Mouse (Mus musculus) left cerebral cortex, adult 2 months (tissue): ENCODE data around the gene Six1. TPM values are rescaled to one million over a fixed set of nuclear protein-coding genes. Genes with fewer than 3 reads are reported as not detected.

Experiments
- DNase-seq, 2 experiments: peaks; one replicate each; pipeline ENCODE4 v3.0.0; 2021 to 2022; ENCODE audit warnings: low spot score in 2 of 2, mixed read lengths in 1 of 2; ENCODE audit errors: extremely low spot score in 1 of 2
- H3K27ac ChIP-seq: fragments of 200-600 bp; 2 replicates; pipeline ENCODE4 v1.8.1; 2022
- H3K4me3 ChIP-seq: fragments of 200-600 bp; 2 replicates; pipeline ENCODE4 v1.8.1; 2022
- CTCF ChIP-seq: fragments of 200-600 bp; IDR thresholded peaks from 2 replicates; pipeline ENCODE4 v1.8.1; 2022; ENCODE audit warnings: antibody characterized with exemption, mild to moderate bottlenecking, moderate library complexity
- intact Hi-C: fragments of 180-260 bp; cut with DNase I; formaldehyde crosslinking; loops from one replicate; pipeline ENCODE4 v1.15.1; 2025
- total RNA-seq, 2 experiments: library from RNA; stranded (reverse); gene quantifications; 2 replicates each; pipeline ENCODE4 v1.2.3; 2021

The Six1 gene
- total RNA-seq, 2 experiments from 2014 or later: 0.14 TPM; not detected in 1

DNA sequence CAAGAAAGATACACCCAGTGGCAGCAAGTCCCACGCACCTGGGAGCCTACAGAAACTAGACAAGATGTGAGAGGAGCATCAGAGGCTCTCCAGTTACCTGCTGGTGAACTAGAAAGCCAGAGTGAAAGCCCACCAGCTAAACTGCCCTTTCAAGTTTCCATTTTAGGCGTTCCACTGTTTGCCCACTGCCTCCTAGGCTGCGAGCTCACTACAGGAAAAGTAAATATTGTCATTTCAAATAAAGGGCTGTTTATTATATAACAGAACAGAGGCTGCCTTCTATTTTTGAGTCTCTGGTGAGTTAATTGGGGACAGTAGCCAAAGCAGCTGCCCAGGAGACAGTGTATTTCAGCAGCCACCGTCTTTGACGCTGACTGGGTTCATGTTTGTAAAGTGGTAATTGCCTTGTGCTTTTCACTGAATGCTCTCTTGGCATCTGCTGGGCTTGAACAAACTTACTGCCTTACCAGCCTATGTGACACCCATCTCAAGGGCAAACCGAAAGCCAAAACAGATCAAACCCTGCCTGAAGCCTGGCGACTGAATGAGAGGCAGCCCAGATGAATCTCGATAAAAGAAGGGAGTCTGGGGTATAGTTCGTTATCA, 7.2 kb upstream of the Six1 start:
- Histone ChIP-seq H3K27ac (no peak overlapping the region), H3K4me3 (no peak overlapping the region)
- no peak for TF ChIP-seq CTCF
- intact Hi-C loops: no loop called here
- DNase-seq: no peak

DNA sequence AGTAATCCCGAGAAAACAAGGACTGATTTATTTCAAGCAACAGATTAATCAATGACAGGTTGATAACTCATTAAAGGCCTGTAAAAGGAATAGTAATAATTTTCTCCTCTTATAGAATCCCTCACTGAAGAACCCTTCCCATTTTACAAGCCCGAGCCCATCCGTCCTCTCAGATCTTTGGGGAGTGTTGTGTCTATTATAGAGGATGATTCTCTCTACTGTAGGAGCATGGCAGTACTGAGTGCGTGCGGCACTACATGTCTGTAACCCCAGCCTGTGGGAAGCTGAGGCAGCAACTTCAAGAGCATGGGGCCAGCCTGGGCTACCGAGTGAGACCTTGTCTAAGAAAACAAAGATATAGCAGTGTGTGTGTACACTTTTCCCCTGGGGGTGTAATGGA, 3.8 kb upstream of the Six1 start:
- no peak overlapping the region for H3K27ac ChIP-seq
- intact Hi-C loops: no loop called here
- TF ChIP-seq CTCF: no peak

DNA sequence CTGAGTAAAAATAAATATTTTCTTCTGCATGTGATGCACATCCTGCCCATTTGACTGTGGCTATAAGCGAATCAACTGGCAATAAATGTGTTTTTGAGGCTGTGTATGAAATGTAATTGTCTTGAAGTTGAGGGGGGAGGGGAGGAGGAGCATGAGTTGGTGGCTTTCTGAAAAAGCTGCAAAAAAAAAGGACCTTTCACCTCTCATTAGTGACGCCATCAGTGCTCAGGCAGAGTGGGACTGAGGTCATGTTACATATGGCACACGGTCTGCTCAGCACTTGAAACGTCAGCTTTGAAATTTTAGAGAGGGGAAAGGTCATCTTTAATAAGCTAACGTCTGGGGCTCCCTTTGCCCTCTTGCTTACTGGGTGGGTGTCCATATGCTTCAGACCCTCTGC, 1.8 kb upstream of the Six1 start:
- H3K4me3 ChIP-seq: no peak overlapping the region
- no peak for DNase-seq
- intact Hi-C loops: no loop called here
- no peak overlapping the region for H3K27ac ChIP-seq
- no peak for TF ChIP-seq CTCF

More for the DNA sequence above, 3.8 kb upstream of the Six1 start:
- H3K4me3 ChIP-seq: no peak overlapping the region
- DNase-seq: no peak

DNA sequence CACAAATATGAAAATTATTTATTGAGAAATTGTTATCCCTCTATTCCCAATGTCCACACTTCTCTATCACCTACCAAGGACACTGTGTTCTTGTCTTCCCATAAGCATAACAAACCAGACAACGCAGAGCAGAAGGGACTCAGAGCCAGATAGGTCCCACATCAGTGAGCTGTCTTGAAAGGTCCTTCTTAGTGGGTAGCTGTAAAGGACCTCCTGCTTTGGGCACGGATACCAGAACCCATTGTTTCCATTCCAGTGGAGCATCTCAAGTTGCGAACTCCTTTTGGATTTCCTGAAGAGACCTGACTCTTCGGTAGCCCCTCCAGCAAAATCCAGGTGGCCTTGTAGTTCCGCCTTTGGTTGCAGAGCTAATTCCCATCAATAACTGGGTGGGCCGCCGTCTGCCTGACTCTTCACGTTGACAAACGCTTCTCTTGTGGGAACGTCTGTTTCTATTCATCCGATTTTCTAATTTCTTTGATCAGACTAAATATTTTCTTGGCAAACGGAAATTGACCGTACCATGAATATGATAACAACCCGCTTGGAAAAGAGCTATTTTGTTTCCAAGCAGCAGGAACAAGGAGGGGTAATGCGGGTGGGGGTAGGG, 994 bp upstream of the Six1 start:
- intact Hi-C loops: no loop called here
- no peak for DNase-seq
- no peak for TF ChIP-seq CTCF
- H3K4me3 ChIP-seq: no peak overlapping the region
- H3K27ac ChIP-seq: no peak overlapping the region

DNA sequence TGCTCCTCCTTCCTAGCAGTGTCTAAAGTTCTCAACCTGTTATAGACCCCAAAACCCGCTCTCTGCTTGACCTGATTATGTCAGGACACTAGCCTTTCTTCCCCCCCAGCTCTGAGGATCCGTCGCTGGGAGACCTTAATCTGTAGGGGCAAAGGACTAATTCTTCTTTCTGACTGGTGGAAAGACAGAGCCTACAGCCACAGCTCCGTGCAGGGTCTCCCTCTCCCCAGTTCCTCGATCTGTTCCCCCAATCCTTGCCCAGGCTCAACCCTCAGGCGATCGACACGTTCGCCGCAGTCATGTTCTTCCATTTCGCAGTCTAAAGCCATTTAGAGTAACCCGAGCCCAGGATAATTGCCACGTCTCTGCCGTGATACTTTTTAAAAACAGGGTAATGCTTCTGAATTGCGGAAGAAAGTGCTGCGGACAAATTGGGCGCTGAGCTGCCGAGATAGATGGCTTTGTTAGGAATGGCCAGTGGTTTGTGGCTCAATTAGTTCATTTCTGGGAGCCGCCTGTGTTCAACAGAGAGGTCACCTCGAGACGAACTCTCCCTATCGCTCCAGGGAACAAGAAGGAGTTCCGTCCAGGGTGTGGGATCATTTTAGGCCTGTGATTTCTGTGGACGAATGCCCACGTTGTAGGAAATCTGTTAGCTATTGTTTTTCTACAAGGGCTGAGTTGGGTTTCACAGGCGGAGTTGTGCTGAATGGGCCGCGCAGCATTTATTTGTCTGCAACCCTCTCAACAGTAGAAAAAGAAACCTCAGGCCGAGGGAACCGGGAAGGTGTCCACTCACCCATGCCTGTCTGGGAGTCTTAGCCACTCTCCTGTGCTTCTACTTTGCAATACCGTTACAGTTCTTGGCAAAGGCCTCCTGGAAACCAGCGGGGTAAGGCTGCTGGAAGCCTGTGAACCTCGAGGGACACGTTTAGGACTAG, 766 bp downstream of the Six1 start:
- Histone ChIP-seq H3K27ac (no peak overlapping the region), H3K4me3 (no peak overlapping the region)
- no peak for DNase-seq
- intact Hi-C loops: no loop called here
- no peak for TF ChIP-seq CTCF

DNA sequence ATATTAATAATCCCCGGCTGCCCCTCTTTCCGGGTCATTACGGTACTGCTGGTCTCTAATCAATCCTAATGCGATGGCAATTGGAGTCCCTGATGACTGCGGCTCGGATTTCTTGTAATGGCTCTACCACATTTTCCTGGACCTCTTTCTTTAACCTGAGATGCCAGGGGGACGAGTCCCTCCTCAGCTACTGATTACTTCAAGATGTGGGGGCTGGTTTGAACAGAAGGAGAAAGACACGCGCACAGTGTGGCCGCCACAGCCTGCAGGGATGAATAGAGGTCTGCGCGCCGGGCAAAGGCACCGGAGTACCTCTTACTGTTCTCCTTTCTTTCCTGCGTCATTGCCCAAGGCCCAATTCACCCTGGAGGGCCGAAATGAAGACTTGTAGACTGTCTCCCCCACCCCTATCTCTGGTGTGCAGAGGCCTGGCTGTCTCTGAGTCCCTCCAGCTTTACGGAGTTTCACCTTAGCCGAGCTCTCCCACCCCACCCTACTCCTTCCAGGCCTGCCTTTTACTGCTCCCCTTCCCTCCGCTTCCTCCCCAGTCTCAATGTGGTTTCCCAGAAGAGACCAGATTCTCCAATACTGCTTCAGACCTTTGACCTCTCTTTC, 1.5 kb downstream of the Six1 start:
- Histone ChIP-seq H3K27ac (no peak overlapping the region), H3K4me3 (no peak overlapping the region)
- DNase-seq: no peak
- no peak for TF ChIP-seq CTCF
- intact Hi-C loops: no loop called here

DNA sequence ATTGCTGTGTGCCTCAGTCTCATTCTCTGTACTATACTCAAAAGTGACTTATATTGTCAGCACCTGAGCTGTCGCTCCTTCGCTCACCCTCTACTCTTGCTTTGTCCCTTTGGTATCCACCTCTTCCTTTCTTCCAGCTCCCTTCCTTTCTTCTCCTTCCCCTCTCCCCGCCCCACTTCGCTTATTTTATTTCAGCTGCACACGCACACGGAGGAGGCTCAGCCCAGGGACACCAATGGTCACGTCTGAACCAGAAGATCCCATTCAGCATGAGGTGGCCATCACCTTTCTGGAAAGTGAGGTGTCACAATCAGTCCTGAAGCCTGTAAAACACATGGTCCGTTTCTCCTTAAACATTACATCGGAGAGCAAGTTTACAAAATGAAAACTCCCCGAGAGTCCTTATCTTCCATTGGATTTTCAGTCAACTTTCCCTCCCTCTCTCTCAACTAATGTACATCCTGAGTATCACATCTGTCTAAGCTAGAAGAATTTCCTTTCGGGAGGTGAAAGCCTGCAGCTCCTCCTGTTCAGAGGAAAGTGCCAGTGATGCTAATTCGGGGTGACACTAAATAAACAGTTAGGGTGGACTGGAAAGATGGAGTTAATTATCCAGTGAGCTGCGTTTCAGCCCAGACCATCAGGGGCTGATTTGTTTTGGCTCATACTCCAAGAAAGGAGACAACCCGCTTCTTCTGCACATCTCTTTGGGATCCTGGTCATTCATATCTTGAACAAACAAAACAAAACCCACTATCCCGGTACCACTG, 2.7 kb downstream of the Six1 start:
- H3K4me3 ChIP-seq: no peak overlapping the region
- intact Hi-C loops: loop anchor here (2.0 kb wide), 1 partner anchor 236 kb away; the partner anchor contains the start of genes Slc38a6 and Trmt5

DNA sequence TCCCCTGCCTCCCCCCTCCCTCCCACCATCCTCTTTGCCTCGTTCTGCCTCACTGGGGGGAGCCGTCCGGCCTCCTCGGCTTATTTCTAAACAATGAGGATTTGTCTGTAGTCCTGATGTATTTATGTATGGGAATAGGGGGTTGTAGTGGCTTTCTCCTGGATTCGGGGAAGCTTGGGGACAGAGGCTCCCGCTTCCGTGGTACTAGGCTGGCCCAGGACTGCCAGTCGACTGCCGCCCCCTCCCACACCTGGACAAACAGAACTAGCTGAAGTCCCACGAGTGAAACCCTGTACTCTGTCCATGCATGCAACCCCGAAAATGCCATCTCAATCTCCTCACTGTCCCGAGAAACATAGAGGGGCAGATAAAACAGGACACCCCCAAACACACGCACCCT, 3.4 kb downstream of the Six1 start:
- intact Hi-C loops: loop anchor here (2.0 kb wide), 1 partner anchor 236 kb away; the partner anchor contains the start of genes Slc38a6 and Trmt5
- no peak for TF ChIP-seq CTCF
- no peak overlapping the region for H3K27ac ChIP-seq

More for the DNA sequence above, 2.7 kb downstream of the Six1 start:
- H3K27ac ChIP-seq: no peak overlapping the region
- TF ChIP-seq CTCF: no peak
- no peak for DNase-seq

DNA sequence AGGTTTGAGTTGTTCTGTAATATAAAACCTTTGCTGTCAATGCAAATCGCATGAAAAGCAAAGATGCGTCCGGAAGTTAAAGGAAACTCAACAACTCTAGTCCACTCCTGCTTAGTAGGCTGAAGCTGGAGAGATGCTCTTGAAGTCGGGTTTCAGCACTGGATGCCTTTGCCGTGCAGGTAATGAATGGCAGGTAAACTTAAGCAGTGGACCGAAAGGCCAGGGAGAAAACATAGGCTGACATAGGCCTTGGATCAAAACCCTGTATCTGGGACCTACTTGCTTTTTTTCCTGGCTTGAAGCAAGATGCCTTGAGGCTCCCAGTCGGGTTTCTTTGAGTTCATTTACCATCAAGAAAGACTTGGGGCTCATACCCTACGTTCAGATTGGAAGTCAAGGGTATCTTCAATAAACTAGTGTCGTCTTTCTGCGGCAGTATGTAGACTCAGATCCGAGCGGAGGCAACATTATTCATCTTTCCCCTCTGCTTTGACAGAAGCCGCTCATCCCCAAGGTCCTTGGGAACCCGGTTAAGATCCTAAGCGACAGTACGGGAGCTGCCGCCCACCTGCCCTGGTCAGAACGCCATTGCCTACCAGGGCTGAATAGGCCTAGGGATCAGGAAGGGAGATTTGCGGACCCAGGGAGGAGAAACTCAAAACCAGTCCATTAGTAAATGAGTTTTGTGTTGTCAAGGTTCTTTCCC, 4.0 kb downstream of the Six1 start:
- TF ChIP-seq CTCF: no peak
- no peak overlapping the region for H3K27ac ChIP-seq
- DNase-seq: no peak
- H3K4me3 ChIP-seq: no peak overlapping the region
- intact Hi-C loops: loop anchor here (2.0 to 5.0 kb wide), 3 partner anchors 63 to 237 kb away; partner anchors contain the start of genes Six4, Slc38a6 and Trmt5

More for the DNA sequence above, 3.4 kb downstream of the Six1 start:
- no peak for DNase-seq
- H3K4me3 ChIP-seq: no peak overlapping the region

DNA sequence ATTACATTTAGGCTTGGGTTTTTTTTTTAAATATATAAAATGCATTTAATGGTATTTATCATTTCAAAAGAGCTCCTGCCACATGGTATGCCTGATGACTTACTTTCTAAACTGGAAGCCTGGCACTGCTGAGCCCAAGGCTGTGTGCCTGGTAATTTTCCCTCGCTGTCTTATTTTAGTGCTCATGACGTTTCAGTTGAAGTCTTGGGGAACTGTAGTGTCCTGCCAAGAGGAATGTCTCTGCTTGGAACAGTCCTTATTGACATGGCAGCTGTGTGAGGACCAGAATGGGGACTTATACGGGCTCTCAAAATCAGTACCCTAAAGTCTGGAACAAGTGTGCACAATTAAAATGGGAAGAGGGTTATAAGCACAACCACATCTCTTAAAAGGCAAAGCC, 5.2 kb downstream of the Six1 start:
- intact Hi-C loops: loop anchor here (5.0 kb wide), 2 partner anchors 64 to 196 kb away; partner anchors contain the start of gene Six4
- H3K4me3 ChIP-seq: no peak overlapping the region
- H3K27ac ChIP-seq: no peak overlapping the region
- no peak for TF ChIP-seq CTCF
- no peak for DNase-seq
